Mouse (Mus musculus): ENCODE measurements around the gene Kdf1.
A peak's percentile ranks its signal among the peaks of the same experiment; 100 is the strongest.

Kdf1 gene

DNA sequence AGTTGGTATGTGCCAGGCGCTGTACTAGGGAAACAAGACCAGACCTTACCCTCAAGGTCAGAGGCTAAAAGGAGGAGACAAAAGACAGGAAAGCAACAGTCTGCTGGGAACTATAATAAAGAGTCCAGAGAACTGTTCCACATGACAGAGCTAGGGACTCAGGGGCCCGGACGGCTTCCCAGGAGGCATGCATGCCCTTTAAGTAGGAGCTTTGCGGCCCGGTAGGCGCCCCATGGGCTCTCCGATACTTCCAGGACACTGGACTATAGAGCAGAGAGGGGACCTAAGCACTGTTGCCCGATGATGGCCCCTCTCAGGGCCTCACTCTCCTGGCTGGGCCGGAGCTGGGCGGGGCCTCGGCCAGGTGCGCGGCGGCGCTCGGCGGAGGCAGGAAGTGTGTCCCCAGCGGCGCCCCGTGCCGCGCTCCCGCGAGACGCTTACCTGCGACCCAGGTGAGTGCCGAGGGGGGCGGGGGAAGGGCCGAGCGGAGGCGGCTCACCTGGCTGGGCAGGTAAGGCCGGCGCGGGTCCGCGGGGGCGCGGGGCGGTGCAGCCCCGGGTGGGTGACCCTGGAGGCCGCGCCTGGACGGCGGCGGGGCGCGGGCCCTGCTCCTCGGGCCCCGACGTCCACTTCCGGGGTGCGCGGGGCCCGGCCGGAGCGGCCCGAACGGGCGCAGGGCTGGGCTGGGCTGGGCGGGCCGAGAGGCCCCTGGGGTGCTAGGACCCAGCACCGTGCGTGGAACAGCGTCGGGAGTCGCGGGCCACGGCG is at the start of gene Kdf1:
Kdf1 (plus strand) TSS at position 363 of the 768 bp plus-strand sequence.
- peak; percentile 79 to 88 for DNase-seq

DNA sequence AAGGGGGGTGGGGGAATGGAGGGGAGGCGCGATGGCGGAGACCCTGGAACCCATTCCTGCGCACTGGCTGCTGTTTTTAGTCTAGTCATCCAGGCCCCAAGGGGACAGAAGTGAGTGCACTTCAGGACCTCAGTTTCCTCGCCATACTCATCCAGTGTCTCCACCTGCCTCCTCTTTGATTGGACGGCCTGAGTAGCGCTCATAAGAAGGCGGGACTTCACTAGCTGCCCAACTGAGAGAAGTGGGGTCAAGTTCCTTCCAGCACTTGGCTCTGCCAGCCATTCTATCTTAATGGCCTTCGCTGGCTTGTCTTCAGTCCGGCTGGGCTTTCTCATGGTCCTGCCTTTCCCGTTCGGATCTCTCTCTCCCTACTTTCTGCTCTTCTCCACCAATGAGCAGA is 49.6 kb upstream of the Kdf1 start:
- peak in 1 of 2 experiments; percentile 60 for DNase-seq

DNA sequence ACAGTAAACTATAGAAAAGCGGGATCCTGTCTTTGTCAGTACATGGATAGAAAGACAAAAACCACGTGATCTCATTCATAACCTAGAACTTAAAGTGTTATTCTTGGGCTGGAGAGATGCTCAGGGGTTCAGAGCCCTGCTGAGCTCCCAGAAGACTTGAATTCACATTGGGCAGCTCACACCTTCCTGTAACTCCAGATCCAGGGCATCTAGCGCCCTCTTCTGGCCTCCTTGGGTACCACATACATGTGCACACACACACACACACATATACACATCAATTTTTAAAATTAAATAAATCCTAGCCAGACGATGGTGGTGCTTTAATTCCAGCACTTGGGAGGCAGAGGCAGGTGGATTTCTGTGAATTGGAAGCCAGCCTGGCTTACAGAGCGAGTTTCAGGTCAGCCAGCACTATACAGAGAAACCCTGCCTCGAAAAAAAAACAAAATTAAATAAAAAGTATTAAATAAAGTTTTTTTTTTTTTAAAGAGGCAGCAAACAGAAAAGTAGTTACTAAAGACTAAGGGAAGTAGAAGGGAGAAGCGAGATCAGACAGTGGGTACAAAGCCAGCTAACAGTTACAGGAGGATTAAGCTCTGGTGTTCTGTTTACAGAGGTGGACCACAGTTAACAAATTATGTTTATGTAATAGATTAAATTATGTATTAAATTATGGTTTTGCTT is 47.5 kb upstream of the Kdf1 start:
- DNase-seq: no peak

DNA sequence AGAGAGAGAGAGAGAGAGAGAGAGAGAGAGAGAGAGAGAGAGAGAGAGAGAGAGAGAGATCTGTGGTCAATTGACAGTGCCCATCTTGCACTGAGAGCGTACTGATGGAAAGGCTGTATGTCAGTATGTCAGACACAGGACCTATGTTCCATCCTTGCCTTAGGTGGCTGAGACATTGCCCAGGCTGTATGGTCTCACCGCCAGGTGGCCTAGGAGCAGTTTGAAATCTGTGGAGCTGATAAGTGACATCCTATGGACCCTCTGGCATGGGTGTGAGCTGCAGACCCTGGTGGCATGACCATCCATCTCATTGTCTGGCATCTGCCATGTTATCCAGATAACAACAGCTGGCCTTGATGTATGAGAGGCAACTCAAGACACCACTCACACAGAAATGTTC is 44.9 kb upstream of the Kdf1 start:
- no peak for DNase-seq

- DNase-seq: peak; percentile 99 to 100
Observed at GRCm38 (mm10) chr4:133479458-133480184, 39.1 kb upstream of the Kdf1 start, which contains the start of gene Tent5b. Tent5b (plus strand) TSS chr4:133480132.

DNA sequence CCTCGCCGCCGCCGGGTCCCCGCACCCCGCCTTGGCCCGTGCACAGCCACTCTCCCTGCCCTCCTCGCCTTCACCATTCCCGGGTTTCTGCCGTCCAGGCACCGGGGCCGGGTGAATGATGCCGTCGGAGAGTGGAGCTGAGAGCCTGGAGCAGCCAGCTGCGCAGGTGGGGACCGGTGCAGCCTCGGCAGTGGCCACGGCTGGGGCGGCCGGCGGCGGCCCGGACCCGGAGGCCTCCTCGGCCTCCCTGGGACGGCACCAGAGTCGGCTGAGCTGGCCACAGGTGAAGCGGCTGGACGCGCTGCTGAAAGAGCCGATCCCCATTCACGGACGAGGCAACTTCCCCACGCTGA is 38.6 kb upstream of the Kdf1 start:
- DNase-seq: no peak

- no peak for DNase-seq
Observed at GRCm38 (mm10) chr4:133480754-133481153, 38.0 kb upstream of the Kdf1 start.

DNA sequence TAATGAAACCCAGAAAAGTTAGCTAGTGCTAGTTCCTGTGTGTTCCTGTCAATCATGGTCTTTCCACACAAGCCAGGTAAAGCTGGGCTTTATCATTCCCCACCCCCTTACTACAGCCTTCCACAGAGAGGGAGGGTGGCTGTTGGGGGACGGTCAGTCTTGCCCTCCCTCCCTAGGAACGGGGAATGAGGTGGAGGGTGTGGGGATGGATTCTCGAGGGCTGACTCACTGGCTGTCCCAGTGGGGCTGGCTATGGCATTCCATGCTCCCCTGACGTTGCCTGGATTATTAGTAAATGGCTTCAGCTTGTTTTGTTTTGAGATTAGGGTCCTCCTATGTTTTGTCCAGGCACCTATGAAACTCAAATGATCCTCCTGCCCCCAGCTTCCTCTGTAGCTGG is 37.3 kb upstream of the Kdf1 start:
- DNase-seq: peak; percentile 71 to 77

- no peak for DNase-seq
Observed at GRCm38 (mm10) chr4:133482479-133482878, 36.3 kb upstream of the Kdf1 start.

DNA sequence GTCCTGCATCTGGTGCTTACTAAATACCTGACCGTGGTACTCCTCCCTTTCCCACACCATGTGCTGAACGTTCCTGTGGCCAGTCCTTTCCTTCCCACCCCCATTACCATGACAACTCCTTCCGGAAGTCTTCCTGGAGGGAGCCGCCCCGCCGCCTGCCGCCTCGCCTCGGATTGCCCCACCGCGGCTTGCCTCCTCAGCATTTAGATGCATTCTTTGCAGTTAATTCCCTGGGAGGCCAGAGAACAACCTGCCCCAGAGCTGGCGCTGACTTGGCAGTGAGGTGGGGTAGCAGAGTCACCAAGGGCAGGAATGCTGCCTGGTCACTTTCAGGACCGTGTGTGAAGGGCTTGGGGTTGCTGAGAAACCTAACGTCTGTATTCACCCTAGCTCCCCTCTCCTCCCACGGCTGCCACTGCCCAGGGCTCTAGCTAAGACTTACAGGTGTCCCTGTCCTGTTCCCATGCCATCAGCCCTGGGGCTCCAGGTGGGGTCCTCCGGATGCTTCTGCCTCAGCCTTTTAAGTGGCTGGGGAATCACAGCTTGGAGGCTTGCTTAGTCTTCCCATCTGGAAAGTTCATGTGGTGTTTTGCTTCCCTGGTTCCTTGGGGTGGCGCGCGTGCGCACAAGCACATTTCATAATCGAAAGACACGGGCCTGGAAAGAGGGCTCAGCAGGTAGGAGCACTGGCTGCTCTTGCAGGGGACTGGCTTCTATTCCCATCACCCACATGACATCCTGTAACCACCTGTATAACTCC is 34.3 kb upstream of the Kdf1 start:
- DNase-seq: peak; percentile 84 to 92

DNA sequence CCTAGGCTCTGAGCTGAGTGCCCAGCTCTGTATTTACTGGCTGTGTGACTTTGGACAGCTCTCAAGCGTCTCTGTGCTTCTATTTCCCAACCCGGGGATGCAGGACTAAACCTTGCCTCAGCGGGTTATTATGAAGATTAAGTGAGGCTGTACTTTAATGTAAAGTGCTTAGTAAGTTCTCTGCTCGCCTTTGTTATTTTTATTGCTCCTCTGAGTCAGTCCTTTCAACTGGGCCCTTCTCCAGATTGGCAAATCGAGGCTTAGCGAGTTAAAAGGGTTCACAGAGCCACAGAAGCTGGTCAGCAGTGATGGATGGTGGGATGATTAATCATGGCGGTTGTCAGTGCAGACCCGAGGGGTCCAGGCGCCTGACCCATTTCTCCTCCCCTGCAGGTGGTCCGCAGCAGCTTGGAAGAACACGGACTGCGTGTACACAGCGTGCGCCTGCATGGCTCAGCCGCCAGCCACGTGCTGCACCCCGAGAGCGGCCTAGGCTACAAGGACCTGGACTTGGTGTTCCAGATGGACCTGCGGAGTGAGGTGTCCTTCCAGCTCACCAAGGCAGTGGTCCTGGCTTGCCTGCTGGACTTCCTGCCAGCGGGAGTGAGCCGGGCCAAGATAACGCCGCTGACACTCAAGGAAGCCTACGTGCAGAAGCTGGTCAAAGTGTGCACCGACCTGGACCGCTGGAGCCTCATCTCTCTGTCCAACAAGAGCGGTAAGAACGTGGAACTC is 32.9 kb upstream of the Kdf1 start:
- no peak for DNase-seq

DNA sequence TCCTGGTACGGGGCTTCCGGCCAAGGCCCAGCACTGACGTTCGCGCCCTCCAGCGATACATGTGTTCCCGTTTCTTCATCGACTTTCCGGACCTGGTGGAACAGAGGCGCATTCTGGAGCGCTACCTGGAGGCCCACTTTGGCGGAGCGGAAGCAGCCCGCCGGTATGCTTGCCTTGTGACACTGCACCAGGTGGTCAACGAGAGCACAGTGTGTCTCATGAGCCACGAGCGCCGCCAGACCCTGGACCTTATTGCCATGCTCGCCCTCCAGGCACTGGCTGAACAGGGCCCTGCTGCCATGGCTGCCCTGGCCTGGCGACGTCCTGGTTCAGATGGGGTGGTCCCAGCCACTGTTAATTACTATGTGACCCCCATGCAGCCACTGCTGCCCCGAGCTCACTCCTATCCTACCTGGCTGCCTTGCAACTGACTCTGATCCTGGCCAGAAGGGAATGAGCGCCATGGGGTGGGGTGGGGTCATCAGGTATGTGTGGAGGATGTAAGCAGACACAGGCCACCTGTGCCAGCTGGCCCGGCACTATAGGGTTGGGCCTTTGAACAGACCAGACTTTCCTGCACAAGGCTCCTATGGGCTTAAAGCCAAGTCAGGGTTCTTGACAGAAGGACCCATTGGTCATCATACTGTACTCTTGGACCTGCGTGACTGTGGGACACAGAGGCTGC is 31.9 kb upstream of the Kdf1 start:
- DNase-seq: no peak

DNA sequence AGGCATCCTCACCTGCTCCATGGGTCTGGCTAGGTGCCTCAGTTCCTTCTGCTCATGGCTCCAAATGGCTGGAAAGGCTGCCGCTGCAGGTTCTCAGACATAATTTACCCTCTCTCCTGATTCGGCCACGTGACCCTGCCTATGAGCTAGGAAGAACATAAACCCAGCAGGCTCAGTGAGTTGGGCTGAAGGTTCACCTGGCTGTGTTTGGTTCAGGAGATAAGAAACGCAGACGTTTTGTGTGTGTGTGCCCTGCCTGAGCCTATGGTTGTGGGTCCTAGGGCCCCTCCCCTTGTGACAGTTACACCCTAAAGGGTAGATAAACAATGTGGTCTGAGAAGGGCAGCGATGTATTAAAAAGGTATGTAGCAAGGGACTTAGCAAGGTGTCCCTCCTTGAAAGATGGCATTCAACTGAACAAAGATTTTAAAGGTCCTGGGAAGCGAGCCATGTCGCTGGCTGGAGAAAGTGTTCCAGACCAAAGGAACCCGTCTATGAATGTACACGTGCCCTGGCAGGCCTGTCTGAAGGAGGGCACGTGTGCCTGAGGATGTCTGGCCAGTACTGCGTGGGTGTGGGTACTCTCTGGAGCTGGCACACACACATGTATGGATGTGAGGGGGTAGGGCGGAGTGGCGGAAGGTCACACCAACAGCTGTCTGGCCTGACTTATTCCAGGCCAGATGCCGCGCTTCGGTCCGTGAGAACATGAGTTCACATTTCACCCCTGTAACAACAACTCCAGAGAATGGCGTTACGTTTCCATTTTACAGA is 30.0 kb upstream of the Kdf1 start:
- DNase-seq: peak; percentile 72 to 82

- DNase-seq: no peak
Observed at GRCm38 (mm10) chr4:133489489-133490245, 29.1 kb upstream of the Kdf1 start.

GRCm38 (mm10) chr4:133491800-133492199 is 27.0 kb upstream of the Kdf1 start:
- peak; percentile 44 to 66 for DNase-seq

GRCm38 (mm10) chr4:133493895-133494294 is 24.9 kb upstream of the Kdf1 start:
- DNase-seq: peak; percentile 49 to 64

- DNase-seq: peak; percentile 90 to 92
Observed at GRCm38 (mm10) chr4:133494432-133494831, 24.3 kb upstream of the Kdf1 start.

- no peak for DNase-seq
Observed at GRCm38 (mm10) chr4:133494867-133495266, 23.9 kb upstream of the Kdf1 start.

DNA sequence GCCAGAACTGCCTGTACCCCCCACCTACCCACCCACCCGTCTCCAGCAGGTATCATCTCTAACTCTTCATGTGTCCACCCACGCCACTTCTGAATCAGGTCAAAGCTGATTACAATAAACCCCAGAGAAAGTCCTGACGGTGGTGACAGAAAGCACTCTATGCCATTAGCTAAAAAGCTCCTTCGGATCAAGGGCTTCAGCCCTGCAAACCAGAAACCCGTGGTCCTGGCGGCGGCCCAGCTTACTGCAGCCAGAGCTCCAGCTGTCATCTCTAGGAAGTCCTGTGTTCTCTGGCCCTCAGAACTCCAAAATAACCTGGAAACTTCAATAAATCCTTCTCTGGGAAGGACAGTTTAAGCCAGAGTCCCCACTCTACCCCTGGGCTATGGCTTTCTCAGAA is 23.1 kb upstream of the Kdf1 start:
- DNase-seq: no peak
